Mouse (Mus musculus) frontal cortex, postnatal 36 days (tissue): ENCODE measurements around the gene Exph5.

Experiments used
- DNase-seq, 2 experiments: peaks; one replicate each; pipeline ENCODE4 v3.0.0; 2022; ENCODE audit warnings: low spot score in 2 of 2

The Exph5 gene

GRCm38 (mm10) chr9:53356219-53357155, 55.0 kb downstream of the Exph5 start:
- DNase-seq: no peak

GRCm38 (mm10) chr9:53371339-53371738, 69.9 kb downstream of the Exph5 start:
- DNase-seq: no peak

- DNase-seq: no peak
Observed at GRCm38 (mm10) chr9:53375907-53376306, 74.4 kb downstream of the Exph5 start.

- DNase-seq: no peak
Observed at GRCm38 (mm10) chr9:53376820-53377219, 75.3 kb downstream of the Exph5 start.

GRCm38 (mm10) chr9:53377597-53377996, 76.1 kb downstream of the Exph5 start:
- DNase-seq: no peak

- no peak for DNase-seq
Observed at GRCm38 (mm10) chr9:53378171-53378570, 76.7 kb downstream of the Exph5 start.

GRCm38 (mm10) chr9:53380595-53380994, 79.1 kb downstream of the Exph5 start:
- no peak for DNase-seq

GRCm38 (mm10) chr9:53381113-53381615, 79.7 kb downstream of the Exph5 start:
- DNase-seq: no peak

- DNase-seq: peak; percentile 70 to 88
Observed at GRCm38 (mm10) chr9:53383951-53384866, 82.7 kb downstream of the Exph5 start, which contains the start of gene Kdelc2. Kdelc2 (plus strand) TSS chr9:53384025.

- peak in 1 of 2 experiments; percentile 15 for DNase-seq
Observed at GRCm38 (mm10) chr9:53384873-53385272, 83.4 kb downstream of the Exph5 start.

GRCm38 (mm10) chr9:53387431-53387830, 86.0 kb downstream of the Exph5 start:
- DNase-seq: no peak

- no peak for DNase-seq
Observed at GRCm38 (mm10) chr9:53389109-53389508, 87.6 kb downstream of the Exph5 start.

- DNase-seq: no peak
Observed at GRCm38 (mm10) chr9:53390136-53390535, 88.7 kb downstream of the Exph5 start.

- DNase-seq: no peak
Observed at GRCm38 (mm10) chr9:53397685-53398387, 96.4 kb downstream of the Exph5 start.

- peak; percentile 30 to 49 for DNase-seq
Observed at GRCm38 (mm10) chr9:53398388-53398700, 96.9 kb downstream of the Exph5 start.

GRCm38 (mm10) chr9:53399537-53399936, 98.1 kb downstream of the Exph5 start:
- peak in 1 of 2 experiments; percentile 35 for DNase-seq

- no peak for DNase-seq
Observed at GRCm38 (mm10) chr9:53400696-53401095, 99.2 kb downstream of the Exph5 start.

- DNase-seq: no peak
Observed at GRCm38 (mm10) chr9:53401146-53401545, 99.7 kb downstream of the Exph5 start.

- DNase-seq: peak in 1 of 2 experiments; percentile 30
Observed at GRCm38 (mm10) chr9:53402291-53402711, 100.8 kb downstream of the Exph5 start, which contains the start of gene 4930550C14Rik. 4930550C14Rik (plus strand) TSS chr9:53402325.

GRCm38 (mm10) chr9:53402991-53403390, 101.5 kb downstream of the Exph5 start:
- no peak for DNase-seq

GRCm38 (mm10) chr9:53404050-53404752, 102.7 kb downstream of the Exph5 start:
- DNase-seq: no peak
